Mouse (Mus musculus): ENCODE measurements around the gene Trim26.
"Not testable (repeated sequence)": the region's sequence is repeated elsewhere in the genome, so short reads cannot be mapped to it uniquely, and the experiment has no call there.

Gene Trim26

GRCm38 (mm10) chr17:36851627-36852026 is 14.7 kb downstream of the Trim26 start:
- no peak for DNase-seq

- no peak for DNase-seq
Observed at GRCm38 (mm10) chr17:36855484-36855883, 18.6 kb downstream of the Trim26 start.

DNA sequence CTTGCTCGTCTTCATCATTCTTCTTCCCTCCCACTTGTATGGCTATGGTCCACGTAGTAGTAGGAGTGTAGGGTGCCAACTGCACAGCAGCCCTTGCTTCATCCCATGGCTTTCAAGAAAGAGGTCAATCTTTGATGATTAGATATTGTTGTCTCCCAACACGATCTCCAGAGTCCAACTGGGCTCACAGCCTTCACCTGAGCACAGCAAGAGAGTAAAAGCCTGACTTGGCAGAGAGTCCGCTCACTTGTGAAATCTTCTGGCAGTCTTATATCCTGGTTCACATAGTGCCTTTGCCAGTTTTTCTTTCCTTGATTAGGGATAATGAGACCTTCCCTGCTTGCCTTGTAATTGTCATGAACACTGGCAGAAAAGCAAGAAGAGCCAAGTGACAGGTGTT is 19.3 kb downstream of the Trim26 start:
- no peak for DNase-seq

- no peak for DNase-seq
Observed at GRCm38 (mm10) chr17:36858181-36858580, 21.2 kb downstream of the Trim26 start.

DNA sequence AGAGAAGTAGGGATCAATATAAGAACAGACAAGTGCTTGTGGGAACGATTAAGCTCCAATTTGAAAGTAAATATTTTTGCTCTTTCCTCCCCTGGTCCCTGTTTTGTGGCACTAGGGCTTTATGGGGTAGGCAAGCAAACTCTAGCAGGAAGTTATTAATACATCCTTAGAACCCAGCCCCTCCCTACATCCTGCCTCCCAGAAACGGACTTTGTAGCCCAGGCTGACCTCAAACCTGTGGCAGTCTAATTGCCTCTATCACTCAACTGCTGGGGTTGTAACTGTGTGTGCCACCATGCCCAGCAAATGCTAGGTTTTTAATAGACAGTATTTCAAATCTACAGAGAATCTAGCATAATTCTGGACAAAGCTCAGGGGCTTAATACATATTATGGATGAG is 24.7 kb downstream of the Trim26 start:
- DNase-seq = no peak

- peak; percentile 7 for DNase-seq
Observed at GRCm38 (mm10) chr17:36866719-36867527, 30.0 kb downstream of the Trim26 start, which contains the start of gene Trim15. TSS of gene Trim15 (minus strand) at chr17:36867210.

DNA sequence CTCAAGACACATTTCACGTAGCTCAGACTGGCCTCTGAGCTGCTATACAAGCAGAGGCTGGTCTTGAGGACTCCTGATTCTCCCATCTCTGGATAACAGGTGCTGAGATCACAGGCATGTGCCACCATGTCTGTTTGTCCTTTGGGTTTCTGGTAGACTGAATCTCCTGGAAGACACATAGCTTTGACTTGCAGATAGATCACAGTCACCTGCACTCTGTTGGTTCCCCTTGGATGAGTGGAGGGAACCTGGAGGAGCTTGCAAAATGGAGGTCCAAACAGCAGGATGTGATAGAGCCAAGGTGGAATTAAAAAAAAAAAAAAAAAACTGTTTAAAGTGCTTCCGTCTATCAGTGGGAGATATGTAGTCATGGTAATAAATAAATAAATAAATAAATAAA is 31.9 kb downstream of the Trim26 start:
- no peak for DNase-seq

DNA sequence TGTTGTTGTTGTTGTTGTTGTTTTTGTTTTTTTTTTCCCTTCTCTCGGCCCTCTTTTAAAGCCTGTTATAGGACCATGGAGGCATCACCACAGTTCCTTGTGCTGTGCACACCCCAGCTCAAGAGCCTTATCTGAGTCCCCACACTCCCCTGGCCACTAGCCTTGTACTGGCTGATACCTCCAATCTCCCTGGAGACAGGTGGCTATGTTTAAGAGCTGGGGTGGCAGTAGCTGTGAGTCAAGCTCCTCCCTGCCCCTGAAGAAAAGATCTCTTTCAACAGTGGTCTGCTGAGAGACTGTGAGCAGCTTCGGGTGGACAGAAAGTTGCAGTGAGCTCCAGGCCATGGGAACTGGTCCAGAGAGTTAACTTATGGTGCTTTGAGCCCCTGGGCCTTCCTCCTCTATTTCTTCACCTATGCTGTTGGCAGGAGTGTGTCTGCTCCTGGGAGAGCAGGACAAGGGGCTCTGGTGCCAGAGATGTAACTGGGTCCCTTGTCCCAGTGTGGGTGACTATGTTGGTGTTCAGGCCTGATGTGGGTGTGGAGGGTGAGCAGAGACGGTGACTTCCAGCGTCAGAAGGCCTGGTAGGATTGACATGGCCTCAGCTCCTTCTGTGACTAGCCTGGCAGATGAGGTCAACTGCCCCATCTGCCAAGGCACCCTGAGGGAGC is 32.5 kb downstream of the Trim26 start, which contains the start of gene Trim10:
Gene Trim10 (plus strand): TSS at position 291 of the 671 bp plus-strand sequence.
- DNase-seq = no peak

- DNase-seq = no peak
Observed at GRCm38 (mm10) chr17:36869955-36870810, 33.2 kb downstream of the Trim26 start.

- DNase-seq = no peak
Observed at GRCm38 (mm10) chr17:36874636-36875035, 37.7 kb downstream of the Trim26 start.

DNA sequence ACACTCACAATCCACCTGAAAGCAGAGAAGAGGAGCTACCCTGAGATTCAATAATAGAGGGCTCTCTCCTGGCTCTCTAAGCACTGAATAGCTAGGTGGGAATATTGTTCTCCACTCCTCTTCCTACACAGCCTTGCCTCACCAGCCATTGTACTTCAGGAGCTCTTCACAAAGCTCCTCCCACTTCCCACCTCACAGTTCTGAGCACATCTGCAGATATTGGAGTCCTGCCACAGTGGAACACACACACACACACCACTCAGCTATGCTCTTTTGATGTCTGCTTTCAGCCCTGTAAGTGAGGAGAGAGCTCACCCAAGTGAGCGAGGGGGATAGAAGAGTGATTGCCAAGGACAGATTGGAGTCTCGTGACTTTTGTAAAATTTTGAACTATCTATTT is 46.4 kb downstream of the Trim26 start:
- DNase-seq = no peak

DNA sequence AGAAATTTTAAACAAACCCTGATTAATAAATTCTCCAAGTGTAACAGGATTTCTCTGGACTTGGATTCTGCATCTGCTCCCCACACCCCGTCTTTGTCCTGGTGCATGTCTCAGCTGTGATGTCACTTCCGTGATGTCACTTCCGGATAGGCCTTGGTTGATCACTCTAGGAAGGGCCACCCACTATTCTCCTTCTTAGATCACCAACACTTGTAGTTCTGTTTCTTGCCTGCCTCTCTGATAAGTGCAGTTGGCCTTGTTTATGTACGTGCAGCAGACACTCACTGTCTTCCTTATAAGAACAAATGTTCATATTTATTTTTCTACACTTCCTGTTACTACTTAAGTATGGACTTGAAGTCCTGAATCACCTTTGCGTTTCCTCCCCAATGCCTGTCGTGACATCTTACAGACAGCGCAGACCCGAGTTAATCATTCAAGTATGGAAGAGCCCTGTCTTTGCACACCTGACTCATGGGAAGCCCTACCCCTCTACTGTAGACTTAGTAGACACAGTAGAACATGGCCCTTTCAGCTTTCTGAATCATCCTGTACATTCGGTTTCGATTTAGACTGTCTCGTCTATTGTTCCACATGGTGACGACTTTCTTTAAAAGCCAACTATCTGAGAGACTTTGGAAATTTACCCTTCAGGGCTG is 48.3 kb downstream of the Trim26 start:
- DNase-seq = no peak

GRCm38 (mm10) chr17:36890073-36890903 is 53.4 kb downstream of the Trim26 start, which contains the start of gene Trim40:
TSS of gene Trim40 (minus strand) at chr17:36890123.
- DNase-seq = no peak

- not testable (repeated sequence) for DNase-seq
Observed at GRCm38 (mm10) chr17:36891496-36891895, 54.6 kb downstream of the Trim26 start.

GRCm38 (mm10) chr17:36892362-36892761 is 55.4 kb downstream of the Trim26 start:
- peak; percentile 74 for DNase-seq

DNA sequence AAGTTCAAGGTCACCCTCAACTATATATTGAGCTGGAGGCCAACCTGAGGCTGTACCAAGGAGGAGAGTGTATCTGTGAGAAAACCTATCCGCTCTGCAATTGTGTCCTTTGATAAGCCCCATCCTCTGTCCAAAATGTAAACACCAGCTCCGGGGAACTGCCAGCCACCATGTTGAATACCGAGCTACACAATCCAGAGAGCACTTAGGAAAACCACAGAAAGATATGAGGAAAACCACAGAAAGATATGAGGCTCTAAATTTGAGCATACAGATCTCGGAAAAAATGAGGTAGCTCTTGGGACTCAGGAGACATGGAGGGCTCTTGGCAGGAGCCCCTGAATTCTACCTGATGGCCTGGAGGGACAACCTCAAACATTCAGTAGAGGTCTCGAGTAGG is 56.5 kb downstream of the Trim26 start:
- no peak for DNase-seq

GRCm38 (mm10) chr17:36896583-36896982 is 59.6 kb downstream of the Trim26 start:
- peak; percentile 42 for DNase-seq

GRCm38 (mm10) chr17:36897065-36897464 is 60.1 kb downstream of the Trim26 start:
- no peak for DNase-seq

DNA sequence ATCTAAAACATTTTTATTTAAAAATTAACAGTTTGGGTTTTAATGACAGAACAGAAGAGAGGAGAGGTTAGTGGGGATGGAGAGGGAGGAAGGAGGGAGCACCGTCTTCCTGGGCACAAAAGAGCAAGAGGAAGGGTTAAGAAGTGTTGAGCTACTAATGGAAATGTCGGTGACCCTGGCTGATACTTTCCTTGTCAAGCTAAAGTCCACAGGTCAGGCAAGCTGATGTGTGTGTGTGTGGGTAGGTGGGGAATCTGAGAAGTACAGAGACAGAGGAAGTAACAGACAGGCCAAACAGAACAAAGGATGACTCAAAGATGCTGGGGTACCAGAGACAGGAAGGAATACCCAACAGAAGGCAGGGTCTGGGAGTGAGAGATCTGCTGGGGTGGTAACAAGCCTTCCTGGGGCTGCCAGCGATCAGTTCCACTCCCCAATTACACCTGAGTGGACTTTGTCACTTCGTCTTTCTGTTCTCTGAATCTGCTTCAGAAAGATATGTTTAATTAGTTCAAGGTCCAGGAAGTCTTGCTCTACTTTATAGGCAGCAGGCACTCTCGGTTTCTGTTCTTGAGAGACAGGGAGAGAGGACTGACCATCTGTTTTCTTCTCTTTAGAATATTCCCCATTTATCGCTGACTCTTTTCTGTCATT is 60.7 kb downstream of the Trim26 start, which contains the start of gene Trim31:
Gene Trim31 (plus strand): TSS at position 567 of the 654 bp plus-strand sequence.
- DNase-seq = no peak

DNA sequence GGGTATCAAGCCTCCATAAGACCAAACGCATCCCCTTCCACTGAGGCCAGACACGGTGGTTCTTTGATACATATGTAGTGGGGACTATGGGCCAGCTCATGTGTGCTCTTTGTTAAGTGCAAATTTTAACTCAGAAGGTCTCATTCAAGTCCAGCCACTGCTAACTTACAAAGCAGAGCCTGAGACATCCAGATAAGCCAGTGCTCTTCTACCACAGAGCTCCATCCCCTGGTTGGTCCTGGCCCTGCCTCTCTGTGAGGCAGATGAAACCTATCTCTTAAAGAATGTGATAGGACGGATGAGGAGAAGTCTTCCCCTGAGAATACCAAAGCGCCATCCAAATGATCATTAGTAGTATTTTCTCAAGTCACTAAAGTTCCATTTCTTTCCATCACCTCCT is 62.4 kb downstream of the Trim26 start:
- DNase-seq = no peak

DNA sequence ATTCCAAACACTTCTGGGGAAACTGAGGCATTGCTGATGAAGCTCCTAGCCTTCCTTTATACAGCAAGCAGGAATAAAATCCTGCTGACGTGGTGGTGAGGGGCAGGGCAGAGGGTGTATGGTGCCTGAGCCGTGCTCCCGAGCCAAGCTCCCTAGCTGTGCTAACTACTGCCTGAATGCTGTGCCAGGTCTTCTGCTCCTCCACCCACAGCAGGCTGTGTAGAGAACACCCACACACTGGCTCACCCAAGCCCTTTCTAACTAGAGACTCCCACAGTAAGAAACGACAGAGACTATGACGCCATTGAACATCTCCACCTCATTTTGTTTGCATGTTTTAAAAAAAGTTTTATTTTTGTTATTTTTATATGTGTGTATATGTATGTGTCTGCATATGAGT is 63.1 kb downstream of the Trim26 start:
- no peak for DNase-seq
